Mouse (Mus musculus) brown adipose tissue, adult 24 weeks (tissue): Measurements from ENCODE around the gene Asrgl1. TPM values are rescaled to one million over a fixed set of nuclear protein-coding genes. Genes with fewer than 3 reads are reported as not detected.
"Not testable (repeated sequence)": the region's sequence is repeated elsewhere in the genome, so short reads cannot be mapped to it uniquely, and the experiment has no call there.

Experiments
- H3K27ac ChIP-seq: fragments of 200-500 bp; replicated peaks from 2 replicates; pipeline ENCODE4 v1.5.1; 2012; ENCODE audit warnings: low read depth, mild to moderate bottlenecking, low read length
- H3K4me1 ChIP-seq: fragments of 200-500 bp; 2 replicates; pipeline ENCODE4 v1.6.1; 2012; ENCODE audit warnings: low read length, mixed read lengths; ENCODE audit not compliant: control insufficient read depth, insufficient read depth, insufficient read length
- H3K4me3 ChIP-seq: fragments of 200-500 bp; 2 replicates; pipeline ENCODE4 v1.5.1; 2012; ENCODE audit warnings: low read depth, mild to moderate bottlenecking, low read length, moderate library complexity; ENCODE audit not compliant: insufficient read depth
- polyA plus RNA-seq: library from polyadenylated mRNA; stranded (reverse); fragments of >200 nt; gene quantifications from 2 replicates; pipeline ENCODE4 v1.2.4, GENCODE M21; 2012; ENCODE audit not compliant: missing spikeins, insufficient read depth, insufficient read length

Gene Asrgl1
- polyA plus RNA-seq, 1 experiment, result 9.2 TPM

DNA sequence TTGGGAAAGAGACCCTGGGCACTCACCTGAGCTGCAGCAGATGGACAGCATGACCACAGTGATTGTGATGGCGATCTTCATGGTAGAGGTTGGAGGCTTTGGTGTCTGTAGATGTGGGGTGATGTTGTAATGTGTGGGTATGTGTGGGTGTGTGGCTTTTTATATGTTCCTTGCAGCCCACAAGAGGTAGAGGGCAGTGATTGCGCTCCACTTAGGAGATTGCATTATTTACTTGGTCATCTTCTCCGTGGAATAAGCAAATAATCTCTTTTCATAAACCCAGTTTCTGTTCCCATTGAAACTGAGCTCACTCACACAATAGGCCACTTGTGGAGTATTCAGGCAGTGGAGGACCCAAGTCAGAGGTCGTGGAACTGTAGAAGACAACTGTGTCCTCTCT, 47.6 kb downstream of the Asrgl1 start, which contains the start of gene Scgb1a1:
Gene Scgb1a1, minus strand, starts transcription at position 138 of the 400 bp plus-strand sequence.
- Histone ChIP-seq H3K27ac (no peak within 1 kb of the TSS), H3K4me3 (no peak within 1 kb of the TSS), H3K4me1 (no peaks in the 10 kb centered on the region)

DNA sequence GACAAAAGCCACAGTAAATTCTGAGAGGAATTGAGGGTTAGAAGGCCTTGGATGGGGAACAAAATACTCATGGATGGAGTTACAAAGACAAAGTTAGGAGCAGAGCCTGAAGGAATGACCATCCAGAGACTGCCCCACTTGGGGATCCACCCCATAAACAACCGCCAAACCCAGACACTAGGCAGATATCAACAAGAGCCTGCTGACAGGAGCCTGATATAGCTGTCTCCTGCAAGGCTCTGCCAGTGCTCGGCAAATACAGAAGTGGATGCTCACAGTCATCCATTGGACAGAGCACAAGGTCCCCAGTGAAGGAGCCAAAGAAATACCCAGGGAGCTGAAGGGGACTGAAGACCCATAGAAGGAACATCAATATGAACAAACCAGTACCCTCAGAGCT, 51.5 kb downstream of the Asrgl1 start:
- H3K4me3 ChIP-seq, H3K4me1 ChIP-seq, H3K27ac ChIP-seq: not testable (repeated sequence)

DNA sequence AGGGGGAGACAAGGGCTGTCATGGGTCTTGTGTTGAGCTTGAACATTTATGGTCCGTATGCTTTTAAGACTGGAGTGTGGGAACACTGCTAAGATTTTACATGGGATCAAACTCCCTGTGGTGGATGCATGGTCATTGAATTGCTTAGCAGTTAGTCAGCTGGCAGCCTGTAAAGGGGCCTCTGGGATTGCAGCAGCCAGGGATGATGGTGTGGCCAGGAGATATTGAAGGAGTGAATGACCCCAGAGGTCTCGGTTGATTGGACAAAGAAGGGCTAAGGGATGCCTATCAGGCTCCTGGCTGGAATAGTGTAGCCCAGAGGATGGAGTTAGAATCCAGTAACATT, 52.5 kb downstream of the Asrgl1 start:
- Histone ChIP-seq H3K27ac (peak overlapping the region; percentile 32; the same call in 1 of the 2 replicates), H3K4me1 (peaks cover 9% of the 10 kb centered on the region; the same call in 1 of the 2 replicates), H3K4me3 (no peak overlapping the region)

DNA sequence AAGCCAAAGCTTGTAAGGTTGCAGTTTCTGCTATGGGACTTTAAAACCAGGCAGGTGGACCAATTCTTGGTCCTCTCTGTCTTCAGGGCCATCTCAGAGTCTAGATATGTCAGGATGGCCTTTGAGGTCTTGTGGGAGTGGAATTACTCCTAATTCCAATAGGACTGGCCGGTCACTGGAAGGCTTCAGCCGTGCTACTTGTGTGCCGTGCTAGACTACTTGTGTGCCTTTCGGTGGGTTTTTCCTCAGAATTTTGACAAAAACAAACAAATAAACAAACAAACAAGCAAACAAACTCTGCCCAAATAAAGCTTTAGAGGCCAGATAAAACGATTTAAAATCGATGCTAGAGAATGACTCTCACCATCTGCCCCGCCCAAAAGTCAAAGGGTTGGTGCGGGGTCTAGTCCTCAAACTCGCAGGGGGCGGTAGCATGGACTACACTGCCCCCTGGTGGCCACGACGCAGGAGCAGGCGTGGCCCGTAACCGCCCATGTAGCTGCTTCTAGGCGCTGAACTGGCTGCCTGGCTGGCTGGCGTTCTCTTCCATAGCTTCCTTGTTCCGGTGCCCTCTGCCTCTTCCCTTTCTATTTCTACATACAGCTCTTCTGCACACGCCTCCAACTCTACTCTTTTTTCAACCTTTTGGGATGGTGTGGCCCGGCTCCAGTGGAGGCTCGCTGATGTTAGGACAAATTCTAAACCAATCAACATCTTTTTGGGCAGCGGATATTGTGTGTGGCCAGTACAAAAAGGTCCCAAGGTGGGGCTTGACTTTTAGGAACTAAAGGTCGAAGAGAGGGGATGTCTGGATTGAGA, 53.0 kb downstream of the Asrgl1 start:
- Histone ChIP-seq H3K4me3 (peak overlapping the region; percentile 29; the same call in 1 of the 2 replicates), H3K4me1 (peaks cover 9% of the 10 kb centered on the region; the same call in 1 of the 2 replicates), H3K27ac (peak overlapping the region; percentile 41)

DNA sequence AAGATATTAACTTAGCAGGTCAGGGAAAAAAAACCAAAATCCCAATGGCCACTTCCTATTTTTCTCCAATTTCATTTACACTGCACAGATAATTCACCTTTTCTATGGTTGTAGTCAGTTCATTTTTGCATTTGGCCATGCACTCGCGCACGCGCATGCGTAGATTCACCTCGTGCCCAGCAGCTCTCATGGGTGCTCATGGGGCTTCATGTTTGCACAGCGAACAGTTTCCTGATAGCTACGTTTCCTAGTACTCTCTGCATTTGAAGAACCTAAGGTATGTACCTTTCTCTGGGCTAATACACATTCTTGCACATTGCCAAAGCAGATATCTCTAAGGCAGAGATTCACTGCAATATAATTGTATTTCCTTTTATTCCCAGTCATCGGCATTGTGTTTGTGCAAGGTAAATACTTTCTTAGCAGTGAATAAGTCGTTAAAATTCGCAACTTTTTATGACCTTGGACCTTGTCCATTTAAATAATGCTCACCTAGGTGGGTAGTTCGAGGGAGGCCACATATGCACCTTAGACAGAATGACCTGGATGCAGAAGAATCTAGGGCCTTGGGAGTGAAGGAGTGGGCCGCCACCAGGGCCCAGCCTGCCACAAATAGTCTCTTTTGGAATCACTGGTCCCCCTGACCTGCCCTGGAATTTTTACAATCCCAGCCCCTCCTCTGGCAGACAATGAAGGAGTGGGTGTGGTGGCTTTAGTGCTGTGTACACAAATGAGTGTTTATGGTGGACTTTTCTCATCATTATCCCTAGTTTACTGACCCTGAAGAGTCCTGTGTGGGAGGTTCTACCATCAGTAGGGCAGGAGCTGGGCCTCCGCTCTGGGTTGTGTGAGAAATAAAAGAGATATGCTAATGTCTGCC, 53.9 kb downstream of the Asrgl1 start:
- Histone ChIP-seq H3K4me3 (no peak overlapping the region), H3K4me1 (peaks cover 14% of the 10 kb centered on the region; the same call in 1 of the 2 replicates), H3K27ac (peak overlapping the region; percentile 41)

DNA sequence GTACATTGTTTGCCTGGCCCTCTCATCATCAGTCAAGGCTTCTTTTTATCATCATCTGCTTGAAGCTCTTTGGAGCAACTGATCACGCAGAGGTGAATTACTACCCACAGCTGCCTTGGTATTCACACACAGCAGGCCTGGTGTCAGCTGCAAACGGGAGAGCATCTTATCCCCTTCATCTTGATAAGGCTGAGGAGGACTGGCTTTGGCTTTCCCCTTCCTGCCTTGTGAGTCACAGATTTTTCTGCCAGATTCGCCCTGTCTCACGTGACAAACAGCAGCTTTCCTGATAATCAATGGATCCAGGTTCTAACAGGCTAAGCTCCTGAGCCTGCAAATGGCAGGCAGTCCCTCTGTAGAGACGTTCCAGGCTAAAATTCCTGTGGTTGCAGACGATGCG, 55.5 kb downstream of the Asrgl1 start:
- H3K4me3 ChIP-seq, result no peak overlapping the region
- H3K4me1 ChIP-seq, result peaks cover 24% of the 10 kb centered on the region; the same call in 1 of the 2 replicates
- peak overlapping the region; percentile 66 for H3K27ac ChIP-seq

DNA sequence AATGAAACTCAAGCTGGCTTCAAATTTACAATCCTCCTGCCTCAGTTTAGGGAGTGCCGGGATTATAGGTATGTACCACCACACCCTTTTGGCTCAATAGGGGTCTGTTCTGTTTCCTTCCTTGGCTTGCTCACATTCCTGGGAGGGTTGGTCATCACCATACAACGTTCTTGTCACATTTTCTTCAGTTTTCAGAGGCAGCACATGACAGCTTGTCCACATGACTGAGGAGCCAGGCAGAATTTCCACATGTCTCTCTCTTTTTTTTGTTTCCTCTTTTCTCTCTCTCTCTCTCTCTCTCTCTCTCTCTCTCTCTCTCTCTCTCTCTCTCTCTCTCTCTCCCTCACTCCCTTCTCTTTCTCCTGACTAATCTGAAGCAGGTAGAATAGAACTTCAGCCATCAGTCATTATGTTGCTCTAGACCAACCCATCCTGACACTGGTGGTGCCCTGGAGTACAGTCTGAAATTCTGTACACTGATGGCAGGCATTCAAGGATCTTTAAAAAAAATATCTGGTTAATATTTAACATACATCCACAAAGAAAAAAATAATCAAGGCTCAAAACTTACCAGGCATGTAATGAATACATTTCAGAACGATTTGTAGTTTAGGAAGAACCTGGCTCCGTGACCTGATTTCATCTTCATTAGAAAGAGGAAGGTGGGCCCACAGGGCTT, 58.3 kb downstream of the Asrgl1 start:
- Histone ChIP-seq H3K27ac (peak overlapping the region; percentile 77), H3K4me1 (peaks cover 40% of the 10 kb centered on the region; the same call in 1 of the 2 replicates)

DNA sequence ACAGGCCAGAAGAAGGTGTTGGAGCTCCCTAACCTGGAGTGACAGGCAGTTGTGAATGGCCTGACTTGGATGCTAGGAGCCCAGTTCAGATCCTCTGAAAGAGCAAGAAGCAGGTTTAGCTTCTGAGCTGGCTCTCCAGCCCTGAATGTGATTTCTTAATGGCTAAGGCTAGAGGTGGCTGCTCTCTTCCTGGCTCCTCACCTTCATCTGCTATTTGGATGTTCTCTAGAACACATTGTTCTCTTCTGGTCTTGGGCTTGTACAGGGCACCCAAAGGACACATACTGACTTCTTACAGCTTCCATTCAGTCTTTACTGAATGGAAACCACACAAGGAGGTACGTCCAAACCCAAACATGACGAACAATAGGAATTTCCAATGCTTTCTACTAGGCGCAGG, 59.4 kb downstream of the Asrgl1 start:
- H3K27ac ChIP-seq, result peak overlapping the region; percentile 99
- H3K4me3 ChIP-seq, result no peak overlapping the region
- H3K4me1 ChIP-seq, result peaks cover 47% of the 10 kb centered on the region

More for the DNA sequence above, 58.3 kb downstream of the Asrgl1 start:
- no peak overlapping the region for H3K4me3 ChIP-seq

DNA sequence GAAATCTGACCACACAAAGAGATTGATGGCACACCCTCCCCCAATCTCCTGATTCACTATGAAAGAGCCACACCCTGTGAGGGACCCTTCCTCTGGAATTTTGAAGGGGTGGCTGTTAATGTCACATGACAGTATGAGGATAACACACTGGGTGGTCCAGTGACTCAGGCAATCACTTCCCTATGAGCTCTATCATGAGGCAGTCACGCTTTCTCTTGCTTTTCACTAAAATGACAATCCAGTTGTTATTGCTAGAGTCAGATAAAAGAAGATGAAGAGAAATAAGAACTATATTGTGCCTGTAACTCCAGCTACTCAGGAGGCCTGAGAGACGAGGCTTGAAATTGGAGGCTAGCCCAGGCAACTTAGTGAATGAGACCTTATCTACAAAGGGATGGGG, 59.9 kb downstream of the Asrgl1 start:
- peaks cover 52% of the 10 kb centered on the region for H3K4me1 ChIP-seq
- peak overlapping the region; percentile 99 for H3K27ac ChIP-seq

DNA sequence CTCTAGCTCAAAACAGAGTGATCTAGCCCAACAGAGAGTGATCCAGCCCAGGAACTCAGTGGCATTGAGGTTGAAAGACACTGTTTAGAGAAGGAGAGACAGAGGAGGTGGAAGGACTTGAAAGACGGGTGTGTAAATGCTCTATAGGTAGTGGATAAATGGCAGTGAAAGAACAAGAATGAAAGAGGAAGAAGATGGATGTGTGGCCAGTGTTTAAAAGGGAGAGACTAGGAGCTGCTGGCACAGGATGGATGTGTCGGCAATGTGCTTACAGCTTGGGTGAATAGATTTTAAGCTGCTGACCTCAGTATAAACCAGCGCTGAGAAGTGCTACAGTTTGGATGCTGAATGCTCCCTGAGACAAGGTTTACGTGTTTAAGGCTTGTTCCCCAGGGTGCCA, 61.0 kb downstream of the Asrgl1 start:
- no peak overlapping the region for H3K4me3 ChIP-seq

More for the DNA sequence above, 59.9 kb downstream of the Asrgl1 start:
- no peak overlapping the region for H3K4me3 ChIP-seq

DNA sequence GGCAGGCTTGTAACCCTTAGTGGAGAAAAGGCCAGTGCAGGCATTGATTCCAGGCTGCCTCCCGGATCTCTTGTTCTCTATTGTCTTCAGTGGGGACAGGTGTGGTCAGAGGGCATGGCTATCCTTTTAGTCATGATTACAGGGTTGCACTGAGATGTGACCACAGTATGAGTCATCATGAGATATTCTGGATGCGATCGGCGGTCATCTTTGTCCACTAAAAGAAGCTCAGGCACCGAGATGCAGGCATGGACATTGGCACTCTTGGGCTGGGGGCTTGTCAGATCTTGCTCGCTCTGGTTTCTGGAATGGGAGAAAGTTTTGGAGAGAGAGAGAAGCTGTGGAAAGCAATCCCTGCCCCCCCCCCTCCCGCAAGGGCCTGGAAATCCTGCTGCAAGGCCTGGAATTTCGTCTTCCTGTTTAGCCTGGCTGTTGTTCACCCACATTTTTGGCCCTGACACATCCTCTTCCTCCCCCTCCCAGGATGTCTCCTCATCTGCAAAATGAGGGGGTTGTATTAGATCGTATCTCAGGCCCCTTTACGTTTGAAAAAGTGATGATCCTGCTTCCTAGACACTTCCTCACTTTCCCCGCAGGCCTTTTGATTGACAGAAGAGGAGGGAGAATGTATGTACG, 61.5 kb downstream of the Asrgl1 start:
- Histone ChIP-seq H3K4me3 (no peak overlapping the region), H3K27ac (peak overlapping the region; percentile 99), H3K4me1 (peaks cover 52% of the 10 kb centered on the region)

More for the DNA sequence above, 61.0 kb downstream of the Asrgl1 start:
- peak overlapping the region; percentile 99 for H3K27ac ChIP-seq
- peaks cover 54% of the 10 kb centered on the region for H3K4me1 ChIP-seq

DNA sequence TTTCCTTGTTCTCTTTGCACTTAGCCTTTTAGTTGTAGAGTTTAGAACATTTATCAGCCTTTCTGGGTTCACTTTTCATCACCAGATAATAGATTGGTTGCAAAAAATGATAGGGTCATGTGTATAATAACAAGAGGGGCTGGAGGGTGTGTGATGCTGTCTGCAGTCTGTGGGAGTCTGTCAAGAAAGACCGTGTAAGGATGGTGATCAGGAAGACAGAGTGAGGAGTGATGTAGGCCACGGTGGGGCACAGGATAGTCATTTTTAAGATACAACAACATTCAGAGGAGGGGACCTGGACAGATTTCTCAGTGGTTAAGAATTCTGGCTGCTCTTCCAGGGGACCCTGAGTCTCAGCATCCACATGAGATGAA, 63.3 kb downstream of the Asrgl1 start:
- Histone ChIP-seq H3K4me1 (peaks cover 52% of the 10 kb centered on the region), H3K27ac (peak overlapping the region; percentile 95), H3K4me3 (no peak overlapping the region)

DNA sequence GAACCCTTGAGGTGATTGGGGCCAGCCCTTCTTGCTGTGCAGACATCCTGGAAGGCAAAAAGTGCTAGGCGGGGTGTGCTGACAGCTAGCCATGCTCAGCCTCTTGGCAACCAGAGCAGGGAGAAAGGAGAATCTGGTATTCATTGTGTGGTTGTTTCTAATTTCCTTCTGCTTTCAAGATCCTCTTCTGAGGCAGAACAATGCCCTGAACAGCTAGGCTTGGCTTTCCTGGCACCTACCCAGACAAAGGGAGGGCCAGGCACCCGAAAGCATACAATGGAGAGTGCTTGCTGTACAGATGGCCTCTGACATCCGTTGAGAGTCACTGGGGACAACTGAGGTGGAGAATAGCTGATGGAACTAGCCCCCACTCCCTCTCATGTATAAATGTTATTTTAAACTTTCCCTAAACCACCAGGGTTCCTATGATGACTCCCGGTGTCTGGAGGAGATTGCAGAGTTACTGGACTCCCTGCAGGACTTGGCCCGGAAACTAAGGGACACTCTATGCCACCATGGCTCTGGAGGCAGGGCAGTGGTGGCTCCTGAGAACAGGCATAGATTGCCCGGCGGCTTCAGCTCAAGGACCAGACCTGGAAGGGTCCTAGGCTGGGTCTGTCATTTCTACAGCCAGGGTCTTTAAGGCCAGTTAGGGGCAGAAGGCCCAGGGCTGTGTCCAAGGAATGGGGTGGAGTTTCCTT, 63.8 kb downstream of the Asrgl1 start:
- Histone ChIP-seq H3K4me3 (no peak overlapping the region), H3K27ac (peak overlapping the region; percentile 95), H3K4me1 (peaks cover 47% of the 10 kb centered on the region)

DNA sequence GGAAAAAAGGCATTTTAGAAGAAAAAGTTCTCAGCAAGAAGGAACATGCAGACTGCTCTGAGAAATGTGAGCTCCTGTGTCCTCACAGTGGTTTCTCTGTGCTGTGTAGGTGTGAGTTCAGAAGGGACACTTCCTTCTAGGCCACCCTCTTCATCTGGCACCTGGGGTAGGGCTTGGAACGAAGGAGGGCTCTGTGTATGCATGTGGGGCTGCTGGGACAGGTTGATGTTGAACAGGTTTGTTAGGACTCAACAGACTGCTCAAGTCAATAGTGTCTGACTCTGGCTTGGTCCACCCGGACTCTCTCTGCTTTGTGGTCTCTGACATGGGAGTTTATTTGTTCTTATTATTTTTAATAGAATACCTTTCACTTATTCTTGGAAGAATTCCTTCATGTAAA, 65.1 kb downstream of the Asrgl1 start:
- Histone ChIP-seq H3K4me1 (peaks cover 43% of the 10 kb centered on the region), H3K4me3 (no peak overlapping the region), H3K27ac (peak overlapping the region; percentile 68)
